Mouse (Mus musculus) lung, adult 2 months (tissue): ENCODE results near the gene Iglon5.
A peak's percentile ranks its signal among the peaks of the same experiment; 100 is the strongest.

Experiments
- CTCF ChIP-seq: fragments of 200-500 bp; IDR thresholded peaks from 2 replicates; pipeline ENCODE4 v1.5.1; 2011; ENCODE audit warnings: mild to moderate bottlenecking, low read length, control low read depth; ENCODE audit not compliant: insufficient read depth
- POLR2A ChIP-seq: fragments of 200-500 bp; IDR thresholded peaks from 2 replicates; pipeline ENCODE4 v1.6.1; 2011; ENCODE audit warnings: low read depth, mild to moderate bottlenecking, control low read depth, low read length, borderline replicate concordance; ENCODE audit errors: extremely low read depth

DNA sequence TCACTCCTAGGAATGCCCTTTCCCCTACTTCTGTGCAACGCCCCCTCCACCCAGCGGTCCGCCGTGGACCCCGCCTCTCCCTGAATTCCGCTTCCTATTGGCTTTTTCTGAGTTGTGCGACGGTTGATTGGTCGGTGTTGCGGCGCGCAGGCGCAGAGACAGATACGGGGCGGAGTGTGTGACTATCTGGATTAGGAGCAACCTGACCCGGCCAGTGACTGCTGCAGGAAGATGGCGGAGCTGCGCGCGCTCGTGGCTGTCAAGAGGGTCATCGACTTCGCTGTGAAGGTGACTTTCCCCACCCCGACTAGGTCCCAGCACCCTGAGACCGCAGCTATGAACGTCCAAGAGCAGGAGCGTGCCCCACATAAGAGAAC, 46.0 kb downstream of the Iglon5 start, which contains the start of the genes Etfb and Gm45233:
- TF ChIP-seq CTCF (no peak), POLR2A (peak; percentile 96; the same call in 1 of the 2 replicates)
